Mouse (Mus musculus) liver, postnatal 0 days (tissue): ENCODE measurements at regions not wholly inside any gene's neighbourhood (a gene's known extent, or its start where the extent isn't known, plus 50 kb on each side); places are given as distances from the start of the nearest gene placed in this dataset.

ENCODE experiments used
- CTCF ChIP-seq: sonication (generic); IDR thresholded peaks from 2 replicates; pipeline ENCODE4 v1.5.1; 2016; ENCODE audit warnings: antibody characterized with exemption, low read depth
- EP300 ChIP-seq: IDR thresholded peaks from 2 replicates; pipeline ENCODE4 v1.6.1; 2016; ENCODE audit warnings: antibody characterized with exemption, low read depth, mild to moderate bottlenecking

DNA sequence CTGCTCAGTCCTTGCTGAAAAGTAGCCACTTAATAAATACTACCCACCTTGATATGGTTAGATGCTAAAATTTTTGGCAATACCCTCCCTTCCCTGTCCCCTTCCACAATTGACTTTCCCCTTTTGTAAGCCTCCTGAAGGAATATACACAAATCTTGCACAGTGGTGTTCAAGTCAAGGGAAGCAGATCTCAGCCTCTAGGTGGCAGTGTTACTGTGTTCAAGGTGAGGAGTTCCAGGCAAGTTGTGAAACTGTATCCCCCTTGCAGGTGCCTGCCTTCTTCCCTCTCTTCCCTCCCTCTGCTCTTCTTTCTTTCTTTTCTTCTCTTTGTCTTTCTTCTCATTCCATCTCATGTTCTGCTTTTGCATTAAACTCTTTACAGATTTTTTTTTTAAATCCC, 239.1 kb downstream of the Sec16b start:
- TF ChIP-seq CTCF: peak; percentile 60
- no peak for TF ChIP-seq EP300
